Mouse (Mus musculus): ENCODE data around the gene Rabgap1l.

DNA sequence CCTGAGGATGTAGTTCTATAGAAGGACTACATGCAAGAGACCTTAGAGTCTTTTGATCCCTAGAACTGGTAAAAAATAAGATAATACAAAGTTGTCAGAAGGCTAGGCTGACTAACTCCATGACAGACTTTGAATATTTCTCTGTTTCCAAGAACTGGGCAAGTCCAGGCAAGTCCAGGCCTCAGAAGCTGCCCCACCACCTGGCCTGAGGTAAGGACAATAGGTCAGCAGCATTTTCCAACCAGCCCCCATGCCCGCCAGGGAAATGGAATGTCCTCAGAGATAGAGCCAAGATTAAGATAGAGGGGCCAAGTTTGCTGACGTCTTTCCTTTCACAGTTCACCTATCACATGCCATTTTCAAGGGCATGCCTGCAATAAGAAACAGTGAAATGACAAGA lies 517.8 kb downstream of the Rabgap1l start:
- TF ChIP-seq CTCF (IDR thresholded peaks at IDR 0.05; ENCODE audit: borderline replicate concordance, extremely low read depth, insufficient read depth, insufficient read length): no peak
- no peak for TF ChIP-seq POLR2A (IDR thresholded peaks at IDR 0.05; ENCODE audit: borderline replicate concordance, extremely low read depth, insufficient read depth, insufficient read length, poor library complexity, severe bottlenecking)

Data from brain, embryonic 14.5 days (tissue).